Mouse (Mus musculus): ENCODE measurements around the gene Senp3. TPM values are rescaled to one million over a fixed set of nuclear protein-coding genes. Genes with fewer than 3 reads are reported as not detected.

The Senp3 gene
- total RNA-seq, 1 experiment from 2014 or later: 71.6 TPM

- no peak for DNase-seq
Measured at GRCm38 (mm10) chr11:69682209-69682839, 440 bp upstream of the Senp3 start.

GRCm38 (mm10) chr11:69680136-69680855 lies 1.6 kb downstream of the Senp3 start:
- DNase-seq: peak; percentile 18

- no peak for DNase-seq
Measured at GRCm38 (mm10) chr11:69679144-69679543, 2.7 kb downstream of the Senp3 start.

- peak; percentile 99 for DNase-seq
Measured at GRCm38 (mm10) chr11:69672211-69672706, 9.6 kb downstream of the Senp3 start, which contains the start of gene Eif4a1. Gene Eif4a1, minus strand, starts transcription at chr11:69672423.

- no peak for DNase-seq
Measured at GRCm38 (mm10) chr11:69671726-69672124, 10.2 kb downstream of the Senp3 start.

- peak; percentile 99 for DNase-seq
Measured at GRCm38 (mm10) chr11:69670786-69671725, 10.8 kb downstream of the Senp3 start.

- DNase-seq: no peak
Measured at GRCm38 (mm10) chr11:69666665-69667005, 15.2 kb downstream of the Senp3 start.

GRCm38 (mm10) chr11:69665961-69666664 lies 15.8 kb downstream of the Senp3 start, which contains the start of gene Cd68:
Gene Cd68, minus strand, starts transcription at chr11:69666153.
- DNase-seq: peak; percentile 73

GRCm38 (mm10) chr11:69665457-69665960 lies 16.4 kb downstream of the Senp3 start:
- no peak for DNase-seq

- DNase-seq: no peak
Measured at GRCm38 (mm10) chr11:69664841-69665240, 17.0 kb downstream of the Senp3 start.

- peak; percentile 83 for DNase-seq
Measured at GRCm38 (mm10) chr11:69663795-69664194, 18.1 kb downstream of the Senp3 start.

GRCm38 (mm10) chr11:69662967-69663671 lies 18.8 kb downstream of the Senp3 start:
- no peak for DNase-seq

- peak; percentile 97 for DNase-seq
Measured at GRCm38 (mm10) chr11:69662213-69662966, 19.5 kb downstream of the Senp3 start, which contains the start of gene Mpdu1. Gene Mpdu1, minus strand, starts transcription at chr11:69662642.

GRCm38 (mm10) chr11:69661221-69661881 lies 20.5 kb downstream of the Senp3 start:
- peak; percentile 67 for DNase-seq

- no peak for DNase-seq
Measured at GRCm38 (mm10) chr11:69657462-69657881, 24.4 kb downstream of the Senp3 start.

- DNase-seq: peak; percentile 66
Measured at GRCm38 (mm10) chr11:69656617-69657461, 25.0 kb downstream of the Senp3 start.

GRCm38 (mm10) chr11:69656065-69656455 lies 25.8 kb downstream of the Senp3 start:
- DNase-seq: no peak

Measured in adrenal gland, postnatal 14 days (tissue).